Mouse (Mus musculus): ENCODE measurements around the gene Cmtm5.

Cmtm5 gene

GRCm38 (mm10) chr14:54935904-54936830, at the start of gene Cmtm5:
Cmtm5 (plus strand) TSS chr14:54936261.
- no peak for DNase-seq (ENCODE audit: low read depth, low spot score)

- DNase-seq (ENCODE audit: low read depth, low spot score) = no peak
These were observed 43.9 kb upstream of the Cmtm5 start, which contains the start of gene Pabpn1 for GRCm38 (mm10) chr14:54892200-54892599. Pabpn1 (plus strand) TSS chr14:54892500.

- DNase-seq (ENCODE audit: low read depth, low spot score) = peak; percentile 100
These were observed 42.3 kb upstream of the Cmtm5 start for GRCm38 (mm10) chr14:54893651-54894181.

GRCm38 (mm10) chr14:54894296-54895151, 41.5 kb upstream of the Cmtm5 start:
- DNase-seq (ENCODE audit: low read depth, low spot score) = peak; percentile 62

- DNase-seq (ENCODE audit: low read depth, low spot score) = no peak
These were observed 38.6 kb upstream of the Cmtm5 start for GRCm38 (mm10) chr14:54897445-54897844.

GRCm38 (mm10) chr14:54900383-54900782, 35.7 kb upstream of the Cmtm5 start:
- DNase-seq (ENCODE audit: low read depth, low spot score) = peak; percentile 84

- DNase-seq (ENCODE audit: low read depth, low spot score) = no peak
These were observed 32.4 kb upstream of the Cmtm5 start for GRCm38 (mm10) chr14:54903641-54904040.

- no peak for DNase-seq (ENCODE audit: low read depth, low spot score)
These were observed 27.4 kb upstream of the Cmtm5 start for GRCm38 (mm10) chr14:54908682-54909081.

GRCm38 (mm10) chr14:54912109-54912850, 23.8 kb upstream of the Cmtm5 start:
- DNase-seq (ENCODE audit: low read depth, low spot score) = no peak

- peak; percentile 63 for DNase-seq (ENCODE audit: low read depth, low spot score)
These were observed 23.2 kb upstream of the Cmtm5 start, which contains the start of gene Slc22a17 for GRCm38 (mm10) chr14:54912886-54913285. Slc22a17 (minus strand) TSS chr14:54913132.

- no peak for DNase-seq (ENCODE audit: low read depth, low spot score)
These were observed 22.7 kb upstream of the Cmtm5 start for GRCm38 (mm10) chr14:54913343-54913742.

GRCm38 (mm10) chr14:54920076-54920685, 15.9 kb upstream of the Cmtm5 start:
- DNase-seq (ENCODE audit: low read depth, low spot score) = no peak

GRCm38 (mm10) chr14:54924641-54925348, 11.3 kb upstream of the Cmtm5 start:
- peak; percentile 58 for DNase-seq (ENCODE audit: low read depth, low spot score)

- peak; percentile 79 for DNase-seq (ENCODE audit: low read depth, low spot score)
These were observed 10.4 kb upstream of the Cmtm5 start, which contains the start of gene Efs for GRCm38 (mm10) chr14:54925349-54926342. Efs (minus strand) TSS chr14:54926126.

- peak; percentile 76 for DNase-seq (ENCODE audit: low read depth, low spot score)
These were observed 9.5 kb upstream of the Cmtm5 start for GRCm38 (mm10) chr14:54926401-54927158.

- no peak for DNase-seq (ENCODE audit: low read depth, low spot score)
These were observed 8.8 kb upstream of the Cmtm5 start for GRCm38 (mm10) chr14:54927296-54927695.

- DNase-seq (ENCODE audit: low read depth, low spot score) = no peak
These were observed 6.3 kb upstream of the Cmtm5 start for GRCm38 (mm10) chr14:54929801-54930200.

- peak; percentile 58 for DNase-seq (ENCODE audit: low read depth, low spot score)
These were observed 5.6 kb upstream of the Cmtm5 start for GRCm38 (mm10) chr14:54930431-54930830.

Measured in ZHBTc4 (cell line).